Mouse (Mus musculus): Measurements from ENCODE around the gene Tapt1. TPM values are rescaled to one million over a fixed set of nuclear protein-coding genes. Genes with fewer than 3 reads are reported as not detected.
A peak's percentile ranks its signal among the peaks of the same experiment; 100 is the strongest.

The Tapt1 gene
- total RNA-seq, 2 experiments from 2014 or later, result 40.7 TPM

DNA sequence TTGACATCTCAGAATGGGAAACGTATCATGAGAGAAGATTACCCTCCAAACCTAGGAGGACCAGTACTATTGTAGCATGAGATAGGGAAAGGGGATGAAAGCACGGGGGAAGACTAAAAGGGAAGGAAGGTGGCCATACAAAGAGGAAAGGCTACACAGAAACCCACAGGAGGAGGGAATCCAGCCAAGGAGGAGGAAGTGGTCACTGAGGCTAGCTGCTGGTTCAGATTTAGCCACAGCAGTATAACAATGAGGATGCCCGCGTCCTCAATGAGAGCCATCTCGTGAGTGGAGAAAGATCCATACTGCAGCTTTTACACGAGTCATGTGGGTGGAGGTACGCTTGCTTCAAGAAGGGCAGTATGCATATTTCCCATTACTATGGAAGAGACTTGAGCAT lies 11.8 kb upstream of the Tapt1 start:
- DNase-seq (ENCODE audit: low spot score in 2 of 2), result no peak

DNA sequence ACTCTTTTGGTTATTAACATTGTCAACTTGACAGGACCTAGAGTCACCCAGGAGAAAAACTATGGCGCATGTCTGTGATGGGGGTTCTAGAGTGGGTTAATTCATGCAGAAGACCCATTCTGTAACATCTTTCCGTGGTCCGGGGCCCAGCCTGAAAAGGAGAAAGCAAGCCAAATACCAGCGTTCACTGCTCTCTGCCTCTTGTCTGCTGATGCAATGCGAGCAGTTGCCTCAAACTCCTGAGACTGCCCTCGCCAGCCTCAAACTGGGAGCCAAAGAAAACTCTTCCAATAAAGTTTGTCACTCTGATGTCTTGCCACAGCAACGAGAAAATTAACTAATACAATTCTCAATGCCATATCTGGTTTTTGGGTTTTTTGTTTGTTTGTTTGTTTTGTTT lies 8.2 kb upstream of the Tapt1 start:
- no peak for DNase-seq (ENCODE audit: low spot score in 2 of 2)

DNA sequence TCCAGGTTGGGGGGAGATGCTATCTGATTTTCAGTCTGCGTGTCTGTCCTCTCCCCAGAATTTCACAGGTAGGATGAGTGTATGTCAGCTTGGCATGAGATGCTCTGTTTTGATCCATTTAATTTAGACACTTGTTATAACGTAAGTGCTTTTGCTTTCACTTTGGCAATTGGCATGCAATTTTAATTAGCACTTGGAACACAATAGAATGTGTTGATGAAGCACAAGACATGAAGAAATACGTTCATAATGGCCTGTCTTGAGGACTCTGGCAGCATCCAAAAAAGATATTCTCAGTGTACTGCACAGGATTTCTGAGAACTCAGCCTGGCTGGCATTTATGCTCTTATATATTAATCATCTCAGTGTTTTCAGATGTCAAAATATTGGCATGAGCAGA lies 7.5 kb upstream of the Tapt1 start:
- no peak for DNase-seq (ENCODE audit: low spot score in 2 of 2)

DNA sequence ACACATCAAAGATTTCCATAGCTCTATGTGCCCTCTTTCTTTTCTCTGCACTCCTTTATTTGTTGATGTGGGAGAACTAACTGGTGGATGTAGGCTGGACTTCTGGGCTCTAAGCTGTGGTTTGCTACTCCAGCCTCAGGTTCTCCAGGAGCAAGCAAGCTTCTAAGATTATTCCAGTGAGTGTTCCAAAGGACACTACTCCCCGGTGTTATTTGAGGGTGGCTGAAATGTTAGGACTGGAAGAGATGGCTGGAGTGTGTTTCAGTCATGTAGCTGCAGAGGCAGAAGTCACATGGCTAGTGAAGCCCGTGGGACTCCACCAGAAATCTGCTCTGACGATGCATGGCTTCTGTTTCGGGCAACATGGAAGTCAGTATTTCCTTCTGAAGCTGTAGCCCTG lies 2.3 kb upstream of the Tapt1 start:
- no peak for DNase-seq (ENCODE audit: low spot score in 2 of 2)

DNA sequence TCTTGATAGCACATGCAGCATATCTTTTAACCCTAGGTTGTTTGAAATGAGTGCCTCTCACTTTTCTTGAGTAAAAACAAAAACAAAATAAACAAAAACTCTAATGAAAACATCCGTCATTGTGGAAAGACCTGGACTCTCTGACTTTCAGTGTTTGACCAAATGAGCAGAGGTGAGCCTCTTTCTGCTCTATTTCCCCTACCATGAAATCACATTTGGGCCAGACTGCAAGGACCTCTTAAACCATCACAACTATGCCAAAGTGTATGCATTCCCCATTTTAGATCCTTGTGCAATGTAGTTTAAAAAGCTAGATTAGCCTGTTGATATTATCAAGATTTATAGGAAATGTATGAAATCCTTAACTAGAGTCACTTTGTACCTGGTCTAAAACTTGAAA lies 1.9 kb upstream of the Tapt1 start:
- no peak for DNase-seq (ENCODE audit: low spot score in 2 of 2)

DNA sequence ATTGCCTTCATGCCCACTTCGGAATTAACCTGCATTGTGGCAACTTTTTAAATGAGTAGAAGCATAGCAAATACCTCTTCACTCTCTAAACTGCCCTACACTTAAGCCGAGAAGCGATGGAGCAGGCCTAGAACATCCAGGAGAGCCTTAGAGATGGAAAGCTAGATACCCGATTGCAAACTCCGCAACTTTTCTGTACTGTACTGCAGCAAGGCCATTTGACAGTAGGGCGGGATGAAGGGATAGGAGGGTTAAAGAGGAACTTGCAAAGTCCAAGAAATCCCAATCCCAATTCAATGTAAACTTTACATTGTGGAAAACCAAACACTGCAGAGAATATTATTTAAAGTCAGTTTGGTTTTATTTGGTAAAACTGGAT lies 1.0 kb upstream of the Tapt1 start:
- DNase-seq (ENCODE audit: low spot score in 2 of 2), result no peak

DNA sequence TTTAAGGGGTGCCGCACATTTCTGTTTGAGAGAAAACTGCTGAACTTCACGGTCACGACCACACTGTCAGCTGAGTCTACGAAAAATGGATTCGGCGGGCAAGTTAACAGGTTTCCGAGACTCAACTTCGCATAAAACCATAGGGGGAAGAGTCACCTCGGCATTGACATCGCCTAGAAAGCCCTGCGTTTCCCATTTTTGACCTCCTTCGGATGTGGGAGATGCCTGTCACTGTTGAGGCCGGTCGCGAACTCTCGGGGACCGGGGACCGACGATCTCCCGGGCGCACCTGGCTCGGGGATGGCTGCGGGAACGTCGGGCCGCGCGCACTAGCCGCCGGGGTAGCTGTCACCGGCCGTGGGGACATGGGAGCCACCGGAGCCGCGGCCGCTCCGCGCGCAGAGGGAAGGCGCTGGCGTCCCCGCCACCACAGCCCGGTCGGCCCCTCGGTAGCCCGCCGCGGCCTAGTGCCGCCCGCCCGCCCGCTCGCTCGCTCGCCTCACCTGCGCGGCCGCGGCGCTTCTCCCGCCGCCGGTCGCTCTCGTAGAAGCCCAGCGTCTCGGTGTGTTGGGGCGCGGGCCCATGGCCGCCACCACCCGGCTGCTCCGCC lies 410 bp downstream of the Tapt1 start:
- DNase-seq (ENCODE audit: low spot score in 2 of 2), result peak in 1 of 2 experiments; percentile 55

DNA sequence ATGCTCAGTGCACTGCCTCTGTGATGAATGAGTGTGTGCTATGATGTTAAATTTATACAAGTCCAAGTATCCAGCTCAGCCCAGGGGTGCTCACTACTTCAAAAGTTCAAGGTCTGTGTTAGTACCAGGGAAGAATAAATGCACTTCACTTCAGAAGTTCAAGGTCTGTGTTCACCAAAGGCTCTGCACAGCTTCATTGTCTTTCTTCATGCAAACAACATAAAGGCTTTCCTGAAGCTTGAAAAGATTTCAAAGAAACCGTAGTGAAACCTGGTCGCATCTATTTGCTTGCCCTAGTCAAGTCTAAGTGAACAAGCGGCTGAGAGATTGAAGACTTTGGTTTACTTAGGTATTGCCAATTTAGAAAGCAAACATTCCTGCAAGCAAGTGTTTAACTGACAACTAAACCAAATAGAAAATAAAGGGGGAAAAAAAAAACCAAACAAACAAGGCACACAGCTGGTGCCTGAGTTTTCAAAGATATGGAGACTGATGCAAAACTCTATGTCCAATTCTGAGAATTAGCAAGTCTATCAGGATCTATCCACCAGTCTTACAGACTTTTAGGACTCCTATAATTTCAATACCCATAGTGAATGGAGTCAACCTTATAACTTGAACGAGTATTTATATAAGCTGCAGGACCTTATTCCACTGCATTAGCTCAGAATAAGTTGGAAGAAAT lies 1.4 kb downstream of the Tapt1 start:
- DNase-seq (ENCODE audit: low spot score in 2 of 2), result no peak

DNA sequence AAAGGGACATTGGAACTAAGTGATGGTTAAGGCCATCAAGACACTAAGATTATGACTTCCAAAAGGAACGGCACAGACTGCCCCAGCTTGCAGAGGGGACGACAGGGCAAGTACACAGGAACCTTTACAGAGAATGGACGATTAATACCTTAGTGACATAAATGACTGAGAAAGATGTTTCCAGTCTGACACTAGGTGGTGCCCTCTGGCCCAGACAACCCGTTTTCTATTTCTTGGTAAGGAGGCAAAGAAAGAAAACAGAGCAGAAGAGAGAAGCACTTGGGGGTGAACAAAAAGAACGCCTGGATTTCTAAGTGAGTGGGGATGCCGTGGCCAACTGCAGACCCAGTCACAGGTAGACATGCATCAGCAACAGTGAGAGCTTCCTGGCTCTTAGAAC lies 2.2 kb downstream of the Tapt1 start:
- peak in 1 of 2 experiments; percentile 19 for DNase-seq (ENCODE audit: low spot score in 2 of 2)

DNA sequence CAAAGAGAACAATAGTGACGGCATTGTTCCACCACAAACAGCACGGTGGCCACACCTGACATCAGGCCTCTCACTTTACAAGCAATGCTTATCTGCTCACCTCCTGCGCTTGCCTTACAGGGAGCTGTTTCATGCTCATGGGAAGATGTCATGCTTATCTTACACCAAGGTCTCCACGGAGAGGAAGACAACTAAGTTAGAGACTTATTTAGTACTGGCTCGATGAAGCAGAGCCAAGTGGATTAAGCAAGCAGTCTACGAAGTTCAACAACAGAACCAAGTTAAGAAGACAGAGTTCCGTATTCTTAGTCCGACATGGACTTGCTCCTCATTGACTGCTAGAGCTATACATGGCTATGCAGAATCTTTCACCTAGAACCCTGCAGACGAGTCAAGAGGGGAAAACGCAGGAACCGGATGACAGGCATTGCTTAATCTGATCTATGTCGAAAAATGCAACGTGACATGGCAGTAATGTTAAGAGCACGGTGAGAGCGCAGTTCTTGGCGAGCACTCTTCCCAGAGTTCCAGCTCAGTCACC lies 3.0 kb downstream of the Tapt1 start:
- DNase-seq (ENCODE audit: low spot score in 2 of 2), result no peak

DNA sequence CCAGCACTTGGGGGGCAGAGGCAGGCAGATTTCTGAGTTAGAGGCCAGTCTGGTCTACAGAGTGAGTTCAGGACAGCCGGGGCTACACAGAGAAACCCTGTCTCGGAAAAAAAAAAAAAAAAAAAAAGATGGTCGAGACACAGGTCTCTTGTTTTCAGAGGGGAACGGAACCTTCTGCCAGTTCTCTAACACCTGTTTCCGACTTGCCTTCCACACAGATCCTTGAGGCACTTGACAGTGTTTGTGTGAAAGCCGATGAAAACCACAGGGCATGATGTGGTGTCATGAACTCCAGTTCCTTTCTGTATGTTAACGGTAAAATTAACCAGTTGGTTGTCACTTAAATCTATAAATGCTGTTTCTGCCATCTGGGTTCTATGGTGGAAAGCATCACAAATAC lies 6.0 kb downstream of the Tapt1 start:
- DNase-seq (ENCODE audit: low spot score in 2 of 2), result no peak

DNA sequence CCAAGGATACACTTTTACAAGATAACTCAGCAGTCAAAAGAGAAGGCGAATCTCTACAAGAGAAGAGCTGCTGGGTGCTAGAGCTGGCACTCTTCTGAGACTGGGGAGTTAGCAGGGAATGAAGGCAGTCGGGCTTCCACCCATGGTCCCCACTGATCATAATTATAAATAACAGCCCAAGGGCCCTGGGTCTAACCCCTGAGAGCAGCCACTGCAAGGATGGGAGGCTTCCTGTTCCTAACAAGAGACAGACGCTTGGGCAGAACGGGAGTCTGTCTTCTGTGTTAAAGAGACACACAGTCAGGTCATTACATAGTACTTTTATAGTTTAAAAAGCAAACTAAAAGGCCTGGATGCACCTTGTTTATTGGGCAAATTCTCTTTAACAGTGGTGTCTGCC lies 6.6 kb downstream of the Tapt1 start:
- DNase-seq (ENCODE audit: low spot score in 2 of 2), result no peak

DNA sequence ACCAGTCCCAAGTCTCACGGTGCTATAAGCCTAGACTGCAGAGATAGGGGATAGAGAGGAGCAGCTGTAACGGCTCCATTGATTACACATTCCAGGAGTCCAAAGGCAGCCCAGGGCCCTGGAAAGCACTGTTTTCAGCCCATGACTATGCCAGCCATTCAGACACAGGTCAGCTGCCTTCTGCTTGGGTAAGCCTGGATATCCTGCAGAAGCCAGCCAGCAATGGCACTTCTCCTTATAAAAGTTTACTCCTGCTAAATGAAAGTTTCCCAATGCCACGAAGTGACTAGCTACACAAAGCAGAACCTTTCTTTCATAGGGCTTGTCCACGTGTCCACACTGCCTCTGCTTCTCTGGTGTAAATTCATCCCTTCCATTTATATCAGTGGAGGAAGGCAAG lies 7.9 kb downstream of the Tapt1 start:
- no peak for DNase-seq (ENCODE audit: low spot score in 2 of 2)

DNA sequence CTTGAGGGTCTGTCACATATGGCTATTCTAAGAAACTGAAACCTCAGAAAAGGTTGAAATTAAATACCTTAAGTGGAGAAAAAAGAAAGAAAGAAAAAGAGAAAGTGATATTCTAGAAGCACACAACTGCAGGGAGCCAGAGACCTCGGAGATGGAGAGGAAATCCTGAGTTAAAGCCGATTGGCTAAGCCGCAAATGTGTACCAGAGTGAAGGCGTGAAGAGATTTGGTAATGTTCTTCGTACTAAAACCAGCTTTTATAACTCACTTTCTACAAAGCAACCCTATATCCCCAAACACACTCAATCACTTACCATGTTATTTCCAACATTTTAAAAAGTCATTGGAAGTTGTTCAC lies 8.8 kb downstream of the Tapt1 start:
- no peak for DNase-seq (ENCODE audit: low spot score in 2 of 2)

DNA sequence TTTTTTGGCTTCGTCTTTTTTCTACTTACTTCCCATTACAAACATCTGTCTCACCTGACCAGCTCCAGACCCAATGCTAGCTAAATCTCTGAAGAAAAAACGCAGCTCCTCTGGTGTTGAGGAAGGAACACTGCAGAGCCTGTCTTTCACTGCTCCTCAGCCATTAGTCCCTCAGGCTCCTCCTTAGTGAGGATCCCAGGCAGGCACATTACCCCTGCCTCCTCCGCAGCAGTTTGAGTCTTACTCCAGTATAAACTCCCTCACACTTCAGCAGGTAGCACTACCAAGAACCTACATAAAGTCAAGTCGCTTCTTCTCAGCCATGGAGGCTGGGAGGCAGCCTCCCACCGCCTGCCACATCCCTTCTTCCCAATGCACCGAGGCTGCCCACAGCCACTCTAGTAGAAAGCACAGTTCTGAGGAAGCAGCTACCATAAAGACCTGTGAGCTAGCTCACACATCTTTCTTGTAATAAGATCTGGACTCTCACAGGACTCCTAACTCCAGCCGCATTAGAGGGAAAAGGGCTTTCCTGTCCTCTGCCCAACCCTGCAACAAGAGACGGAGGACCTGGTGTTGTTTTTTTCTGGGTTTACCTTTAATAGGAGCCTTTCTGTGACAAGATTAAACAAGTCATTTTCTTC lies 9.3 kb downstream of the Tapt1 start:
- no peak for DNase-seq (ENCODE audit: low spot score in 2 of 2)

DNA sequence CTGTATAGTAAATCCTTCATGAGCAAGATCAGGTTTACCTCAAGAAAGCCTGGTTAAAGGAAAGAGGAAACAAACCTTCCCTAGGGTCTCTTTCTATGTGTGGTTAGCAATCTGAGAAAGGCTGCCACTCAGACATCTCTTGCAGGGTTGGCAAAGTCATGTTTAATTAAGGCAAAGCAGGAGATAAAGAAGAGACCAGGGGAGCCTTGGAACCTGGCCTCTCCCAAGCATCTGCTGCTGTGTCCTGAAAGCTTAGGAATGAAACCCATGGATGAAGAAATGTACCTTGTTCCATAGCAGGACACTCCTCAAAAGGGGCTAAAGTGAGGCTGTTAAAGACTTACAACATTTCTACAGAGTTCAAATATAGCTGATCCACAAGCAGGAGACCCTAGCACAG lies 11.3 kb downstream of the Tapt1 start:
- DNase-seq (ENCODE audit: low spot score in 2 of 2), result no peak

DNA sequence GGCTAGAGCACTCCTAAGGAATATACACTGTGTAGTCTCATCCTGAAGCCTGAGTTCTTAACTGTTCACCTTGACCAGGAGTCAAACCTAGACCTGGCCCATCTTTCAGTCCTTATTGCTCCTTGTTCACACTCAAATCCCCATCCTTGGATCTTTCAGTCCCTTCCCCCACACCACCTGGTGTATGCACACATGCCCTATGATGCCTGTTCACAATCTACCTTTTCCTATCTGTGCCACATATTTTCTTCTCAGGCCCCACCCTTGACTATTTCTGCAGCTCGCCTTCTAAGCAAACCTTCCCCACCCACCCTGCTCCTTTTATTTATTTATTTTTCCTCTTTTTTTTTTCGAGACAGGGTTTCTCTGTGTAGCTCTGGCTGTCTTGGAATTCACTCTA lies 12.4 kb downstream of the Tapt1 start:
- DNase-seq (ENCODE audit: low spot score in 2 of 2), result no peak

DNA sequence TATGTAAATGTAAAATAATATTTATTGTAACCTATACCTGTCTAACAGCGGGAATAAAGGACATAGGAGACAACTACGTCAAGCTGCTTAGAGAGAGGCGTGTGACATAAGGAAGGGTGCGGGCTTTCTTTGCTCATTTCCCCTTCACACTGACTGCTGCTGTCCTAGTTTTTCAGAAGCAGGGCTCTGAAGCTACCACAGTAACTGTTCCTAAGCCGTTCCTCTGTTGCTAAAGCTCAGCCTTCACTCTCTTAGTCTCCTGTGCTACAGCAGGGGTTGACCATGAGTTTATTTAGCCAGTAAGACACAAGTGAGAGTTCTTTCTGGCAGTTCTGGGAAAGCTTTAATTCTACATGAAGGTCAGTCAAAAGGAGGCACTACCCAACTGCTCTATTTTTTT lies 13.0 kb downstream of the Tapt1 start:
- no peak for DNase-seq (ENCODE audit: low spot score in 2 of 2)

DNA sequence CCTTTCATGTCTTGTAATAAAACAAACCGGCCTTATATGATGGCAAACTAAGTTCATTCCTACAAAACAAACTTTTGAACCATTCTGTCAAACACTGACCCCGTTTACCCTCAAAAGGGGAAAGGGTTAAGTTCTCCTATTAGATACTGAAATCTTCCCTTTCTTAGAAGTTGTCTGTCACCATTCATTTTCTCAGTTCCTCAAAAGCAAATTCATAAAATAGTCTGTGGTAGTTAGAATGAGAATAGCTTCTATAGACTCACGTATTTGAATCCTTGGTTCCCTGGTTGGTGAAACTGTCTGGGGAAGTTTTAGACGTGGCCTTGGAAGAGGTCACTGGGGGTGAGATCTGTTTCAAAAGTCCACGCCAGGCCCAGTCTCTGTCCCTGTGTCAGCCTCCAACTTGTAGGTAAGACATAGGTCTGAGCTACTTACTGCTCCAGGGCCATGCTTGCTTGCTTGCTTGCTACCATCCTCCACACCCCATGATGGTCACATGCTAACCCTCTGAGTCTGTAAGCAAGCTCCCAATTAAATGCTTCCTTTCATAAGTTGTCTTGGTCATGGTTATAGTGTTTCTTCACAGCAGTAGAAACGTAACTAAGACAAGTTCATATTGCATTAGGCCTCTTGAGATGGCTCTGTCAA lies 14.5 kb downstream of the Tapt1 start:
- no peak for DNase-seq (ENCODE audit: low spot score in 2 of 2)

DNA sequence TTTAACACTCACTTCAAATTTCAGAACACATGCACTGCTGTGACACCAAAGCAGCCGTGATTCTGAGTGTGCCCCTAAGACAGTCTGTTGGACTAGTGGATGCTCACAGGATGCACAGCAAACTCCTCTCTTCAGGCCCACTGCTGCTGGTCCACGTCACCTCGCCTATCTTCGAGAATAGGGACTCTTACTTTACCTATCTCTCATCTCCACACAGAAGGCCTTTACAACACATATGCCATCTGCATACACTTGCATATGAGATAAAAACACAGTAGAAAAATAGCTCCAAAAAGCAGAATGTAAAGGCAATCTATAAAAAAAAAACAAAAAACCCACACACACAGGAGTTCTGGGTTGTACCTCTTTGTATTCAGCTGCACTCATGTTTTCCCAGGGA lies 19.1 kb downstream of the Tapt1 start:
- DNase-seq (ENCODE audit: low spot score in 2 of 2), result no peak

DNA sequence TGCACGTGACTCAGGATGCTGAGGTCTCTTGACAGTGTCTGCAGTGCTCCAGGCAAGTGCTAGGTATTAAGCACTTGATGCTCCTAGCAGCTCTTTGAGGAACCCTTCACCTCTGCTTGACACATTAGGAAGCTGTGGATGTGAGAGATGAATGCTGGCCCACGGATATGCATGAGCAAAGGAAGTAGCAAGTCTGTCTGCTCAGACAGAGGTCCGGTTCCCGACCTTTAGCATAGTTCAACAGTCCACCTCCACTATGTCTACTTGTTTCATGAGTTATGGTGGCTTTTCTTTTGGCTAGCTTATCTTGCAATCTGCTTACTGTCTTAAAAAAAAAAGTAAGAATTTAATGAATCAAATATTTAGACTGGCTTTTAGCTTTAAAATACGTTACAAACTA lies 19.8 kb downstream of the Tapt1 start:
- no peak for DNase-seq (ENCODE audit: low spot score in 2 of 2)

DNA sequence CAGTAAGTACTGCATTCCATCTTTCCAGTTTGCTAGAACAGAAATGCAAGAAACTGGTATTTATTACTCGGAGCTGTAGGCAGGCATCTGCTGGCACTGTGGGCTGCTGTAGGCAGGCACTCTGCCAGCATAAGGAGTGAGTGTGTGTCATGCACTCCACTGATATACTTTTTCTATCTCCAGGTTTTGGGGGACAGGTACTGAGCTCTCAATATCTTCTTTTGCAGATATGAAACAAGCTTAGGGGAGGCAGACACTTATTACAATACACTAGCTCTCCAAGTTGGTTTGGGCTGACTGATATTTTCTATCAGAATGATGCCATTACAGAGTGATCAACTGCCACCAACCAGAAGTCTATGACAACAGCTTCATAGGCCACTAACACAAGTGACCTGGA lies 23.0 kb downstream of the Tapt1 start:
- DNase-seq (ENCODE audit: low spot score in 2 of 2), result no peak
